Mouse (Mus musculus) MEL (cell line): ENCODE measurements around the gene Slc8a2. TPM values are rescaled to one million over a fixed set of nuclear protein-coding genes. Genes with fewer than 3 reads are reported as not detected.

ENCODE experiments used
- DNase-seq: peaks from one replicate; pipeline ENCODE4 v3.0.0; 2011; ENCODE audit warnings: low read depth, low spot score
- H3K27ac ChIP-seq: 2 replicates; pipeline ENCODE4 v1.5.1; 2012; ENCODE audit warnings: low read depth, mild to moderate bottlenecking, control low read depth, low read length, moderate library complexity; ENCODE audit not compliant: control insufficient read depth
- H3K27me3 ChIP-seq, 2 experiments: fragments of 150-350 bp in 1 of 2; sonication (generic) in 1 of 2; 2 replicates each; pipeline ENCODE4 v1.6.1; 2012; ENCODE audit warnings: low read length in 2 of 2, mild to moderate bottlenecking in 2 of 2, improper control_type of control experiment in 1 of 2, moderate library complexity in 1 of 2; ENCODE audit not compliant: insufficient read depth in 2 of 2, control insufficient read depth in 1 of 2
- H3K36me3 ChIP-seq, 2 experiments: 2 replicates each; pipeline ENCODE4 v1.6.1; 2012 to 2014; ENCODE audit warnings: low read length in 2 of 2, improper control_type of control experiment in 1 of 2, inconsistent platforms in 1 of 2, mild to moderate bottlenecking in 1 of 2; ENCODE audit not compliant: insufficient read depth in 2 of 2, control insufficient read depth in 1 of 2
- H3K4me1 ChIP-seq, 2 experiments: fragments of 150-350 bp in 1 of 2; sonication (generic) in 1 of 2; 2 replicates each; pipeline ENCODE4 v1.6.1; 2012; ENCODE audit warnings: low read length in 2 of 2, improper control_type of control experiment in 1 of 2, mild to moderate bottlenecking in 1 of 2; ENCODE audit not compliant: insufficient read depth in 2 of 2, control insufficient read depth in 1 of 2
- H3K4me3 ChIP-seq, 2 experiments: fragments of 150-350 bp in 1 of 2; sonication (generic) in 1 of 2; 2 replicates each; pipeline ENCODE4 v1.5.1; 2012; ENCODE audit warnings: low read depth in 2 of 2, low read length in 2 of 2, mild to moderate bottlenecking in 2 of 2, moderate library complexity in 2 of 2, control low read depth in 1 of 2, improper control_type of control experiment in 1 of 2; ENCODE audit not compliant: control insufficient read depth in 1 of 2, insufficient read depth in 1 of 2
- H3K79me2 ChIP-seq: 2 replicates; pipeline ENCODE4 v1.6.1; 2012; ENCODE audit warnings: mild to moderate bottlenecking, low read length, moderate library complexity; ENCODE audit not compliant: control insufficient read depth, poor library complexity, insufficient read depth
- H3K9ac ChIP-seq: 2 replicates; pipeline ENCODE4 v1.6.1; 2012; ENCODE audit warnings: low read depth, mild to moderate bottlenecking, control low read depth, low read length, moderate library complexity; ENCODE audit not compliant: control insufficient read depth, poor library complexity, severe bottlenecking
- H3K9me3 ChIP-seq: fragments of 150-350 bp; sonication (generic); replicated peaks from 2 replicates; pipeline ENCODE4 v1.6.1; 2012; ENCODE audit warnings: mild to moderate bottlenecking, low read length, improper control_type of control experiment, moderate library complexity; ENCODE audit not compliant: insufficient read depth
- BHLHE40 ChIP-seq: IDR thresholded peaks from 2 replicates; pipeline ENCODE4 v1.6.1; 2012; ENCODE audit warnings: low read depth, mild to moderate bottlenecking, inconsistent platforms, low read length, improper control_type of control experiment, borderline replicate concordance
- CHD1 ChIP-seq: IDR thresholded peaks from 2 replicates; pipeline ENCODE4 v1.6.1; 2012; ENCODE audit warnings: low read depth, mild to moderate bottlenecking, inconsistent platforms, low read length, improper control_type of control experiment
- CHD2 ChIP-seq: IDR thresholded peaks from 2 replicates; pipeline ENCODE4 v1.6.1; 2011; ENCODE audit warnings: low read length, improper control_type of control experiment
- EP300 ChIP-seq, 2 experiments: IDR thresholded peaks; 2 replicates each; pipeline ENCODE4 v1.6.1; 2011; ENCODE audit warnings: improper control_type of control experiment in 2 of 2, low read length in 2 of 2, low read depth in 1 of 2, mild to moderate bottlenecking in 1 of 2
- ETS1 ChIP-seq: IDR thresholded peaks from 2 replicates; pipeline ENCODE4 v1.6.1; 2012; ENCODE audit warnings: low read depth, mild to moderate bottlenecking, inconsistent platforms, low read length, improper control_type of control experiment, moderate library complexity
- GATA1 ChIP-seq: IDR thresholded peaks from 2 replicates; pipeline ENCODE4 v1.6.1; 2011; ENCODE audit warnings: low read depth, low read length, improper control_type of control experiment
- HCFC1 ChIP-seq: IDR thresholded peaks from 2 replicates; pipeline ENCODE4 v1.6.1; 2012; ENCODE audit warnings: low read depth, mild to moderate bottlenecking, inconsistent platforms, low read length, improper control_type of control experiment, moderate library complexity
- JUND ChIP-seq: IDR thresholded peaks from 2 replicates; pipeline ENCODE4 v1.6.1; 2011; ENCODE audit warnings: low read depth, mild to moderate bottlenecking, improper control_type of control experiment, low read length
- KAT2A ChIP-seq: conservative IDR thresholded peaks from 2 replicates; pipeline ENCODE4 v1.6.1; 2012; ENCODE audit warnings: low read depth, low read length, improper control_type of control experiment, inconsistent platforms
- MAFK ChIP-seq: IDR thresholded peaks from 2 replicates; pipeline ENCODE4 v1.6.1; 2011; ENCODE audit warnings: low read depth, mild to moderate bottlenecking, low read length, improper control_type of control experiment, borderline replicate concordance
- MAX ChIP-seq: IDR thresholded peaks from 2 replicates; pipeline ENCODE4 v1.6.1; 2011; ENCODE audit warnings: low read length, improper control_type of control experiment
- MEF2A ChIP-seq: IDR thresholded peaks from 2 replicates; pipeline ENCODE4 v1.6.1; 2014; ENCODE audit warnings: low read depth, mild to moderate bottlenecking, inconsistent platforms, low read length, improper control_type of control experiment; ENCODE audit not compliant: poor library complexity, insufficient replicate concordance, severe bottlenecking; ENCODE audit errors: extremely low read depth
- MXI1 ChIP-seq: IDR thresholded peaks from 2 replicates; pipeline ENCODE4 v1.6.1; 2011; ENCODE audit warnings: mild to moderate bottlenecking, low read depth, low read length, improper control_type of control experiment
- MYB ChIP-seq: IDR thresholded peaks from 2 replicates; pipeline ENCODE4 v1.6.1; 2011; ENCODE audit warnings: mild to moderate bottlenecking, low read depth, low read length, improper control_type of control experiment
- MYC ChIP-seq: IDR thresholded peaks from 2 replicates; pipeline ENCODE4 v1.6.1; 2011; ENCODE audit warnings: low read depth, mild to moderate bottlenecking, low read length, improper control_type of control experiment, moderate library complexity
- NRF1 ChIP-seq: IDR thresholded peaks from 2 replicates; pipeline ENCODE4 v1.6.1; 2014; ENCODE audit warnings: low read depth, mild to moderate bottlenecking, inconsistent platforms, low read length, improper control_type of control experiment, moderate library complexity; ENCODE audit not compliant: poor library complexity, insufficient read depth, severe bottlenecking
- POLR2A ChIP-seq, 2 experiments: IDR thresholded peaks; 2 replicates each; pipeline ENCODE4 v1.6.1; 2011 to 2012; ENCODE audit warnings: low read length in 2 of 2, mild to moderate bottlenecking in 2 of 2, control low read depth in 1 of 2, improper control_type of control experiment in 1 of 2, low read depth in 1 of 2, moderate library complexity in 1 of 2; ENCODE audit not compliant: control insufficient read depth in 1 of 2, insufficient read depth in 1 of 2, poor library complexity in 1 of 2
- POLR2AphosphoS2 ChIP-seq: IDR thresholded peaks from 2 replicates; pipeline ENCODE4 v1.6.1; 2011; ENCODE audit warnings: low read length, improper control_type of control experiment
- POLR2AphosphoS5 ChIP-seq: IDR thresholded peaks from 2 replicates; pipeline ENCODE4 v1.6.1; 2012; ENCODE audit warnings: low read depth, borderline replicate concordance, mild to moderate bottlenecking, inconsistent platforms, low read length, moderate library complexity, mixed read lengths
- RCOR1 ChIP-seq: IDR thresholded peaks from 2 replicates; pipeline ENCODE4 v1.6.1; 2012; ENCODE audit warnings: low read depth, mild to moderate bottlenecking, inconsistent platforms, low read length, improper control_type of control experiment
- UBTF ChIP-seq: IDR thresholded peaks from 2 replicates; pipeline ENCODE4 v1.6.1; 2012; ENCODE audit warnings: low read depth, mild to moderate bottlenecking, inconsistent platforms, low read length, improper control_type of control experiment, moderate library complexity, borderline replicate concordance; ENCODE audit not compliant: insufficient read depth
- USF1 ChIP-seq: IDR thresholded peaks from 2 replicates; pipeline ENCODE4 v1.6.1; 2014; ENCODE audit warnings: low read depth, mild to moderate bottlenecking, inconsistent platforms, low read length, improper control_type of control experiment, moderate library complexity
- ZKSCAN1 ChIP-seq: IDR thresholded peaks from 2 replicates; pipeline ENCODE4 v1.6.1; 2012; ENCODE audit warnings: low read depth, mild to moderate bottlenecking, inconsistent platforms, low read length, improper control_type of control experiment, moderate library complexity
- ZMIZ1 ChIP-seq: IDR thresholded peaks from 2 replicates; pipeline ENCODE4 v1.6.1; 2012; ENCODE audit warnings: low read depth, mild to moderate bottlenecking, inconsistent platforms, low read length, improper control_type of control experiment, moderate library complexity
- polyA plus RNA-seq, 2 experiments: library from polyadenylated mRNA; stranded (reverse) in 1 of 2; unstranded in 1 of 2; fragments of >175 nt in 1 of 2; fragments of >200 nt in 1 of 2; gene quantifications; 2 replicates each; pipeline versions ENCODE4 v1.2.1 to v1.2.4; 2012; ENCODE audit warnings: low replicate concordance in 2 of 2, low read depth in 1 of 2; ENCODE audit not compliant: insufficient read length in 2 of 2, insufficient read depth in 1 of 2, missing spikeins in 1 of 2
- total RNA-seq: library from RNA; depleted of rRNA; stranded (reverse); fragments of 300-350 nt; gene quantifications from 2 replicates; pipeline ENCODE4 v1.2.3, GENCODE M21; 2012

Gene Slc8a2
- total and polyA plus RNA-seq, 3 experiments: 0.06 TPM; not detected in 2

- DNase-seq: no peak
- TF ChIP-seq POLR2AphosphoS2 (no peak), MXI1 (no peak), POLR2AphosphoS5 (no peak), MYC (no peak), ETS1 (no peak)
- peaks cover 0 to 14% of the 10 kb centered on the region in 2 experiments; a peak in 2 of 4 replicates for H3K4me1 ChIP-seq
- no peak overlapping the region for H3K4me3 ChIP-seq
- H3K27ac ChIP-seq: no peak overlapping the region
- 0 out of 4 replicates have a peak, but pooled peaks cover 0 to under 1% of the 10 kb centered on the region in 2 experiments for H3K27me3 ChIP-seq
- no peaks in the 10 kb centered on the region for H3K36me3 ChIP-seq
- no peaks in the 10 kb centered on the region for H3K79me2 ChIP-seq
- H3K9me3 ChIP-seq: no peaks in the 10 kb centered on the region
- no peak overlapping the region for H3K9ac ChIP-seq
Measured at GRCm38 (mm10) chr7:16132926-16133325, 3.3 kb downstream of the Slc8a2 start.

GRCm38 (mm10) chr7:16133691-16134090, 4.1 kb downstream of the Slc8a2 start:
- no peak overlapping the region for H3K27ac ChIP-seq
- 0 out of 4 replicates have a peak, but pooled peaks cover 0 to 1% of the 10 kb centered on the region in 2 experiments for H3K27me3 ChIP-seq
- no peak for DNase-seq
- H3K9me3 ChIP-seq: no peaks in the 10 kb centered on the region
- H3K9ac ChIP-seq: no peak overlapping the region
- H3K36me3 ChIP-seq: no peaks in the 10 kb centered on the region
- peaks cover 0 to 14% of the 10 kb centered on the region in 2 experiments; a peak in 2 of 4 replicates for H3K4me1 ChIP-seq
- H3K79me2 ChIP-seq: no peaks in the 10 kb centered on the region
- TF ChIP-seq HCFC1 (no peak), ZMIZ1 (no peak), NRF1 (no peak), CHD2 (no peak), MEF2A (no peak), RCOR1 (no peak), POLR2AphosphoS5 (no peak), EP300 (IDR thresholded peaks at IDR 0.05; ENCODE audit: low read depth in 1 of 2, low read length in 2 of 2) (no peak), BHLHE40 (no peak), POLR2A (IDR thresholded peaks at IDR 0.05; ENCODE audit: control insufficient read depth in 1 of 2, insufficient read depth in 1 of 2, low read depth in 1 of 2, low read length in 2 of 2, poor library complexity in 1 of 2) (no peak), KAT2A (no peak), UBTF (no peak), ZKSCAN1 (no peak), MYB (no peak), MAFK (no peak), GATA1 (no peak), CHD1 (no peak), USF1 (no peak), JUND (no peak), MAX (no peak)
- H3K4me3 ChIP-seq: no peak overlapping the region
